Mouse (Mus musculus) cerebellum, adult 11-12 months (tissue): ENCODE measurements around the gene Spata25.
"Not testable (repeated sequence)": the region's sequence is repeated elsewhere in the genome, so short reads cannot be mapped to it uniquely, and the experiment has no call there.

Source experiments
- DNase-seq: peaks from one replicate; pipeline ENCODE4 v3.0.0; 2022

Gene Spata25

GRCm38 (mm10) chr2:164828437-164828836 lies at the start of gene Spata25:
Gene Spata25 (minus strand): TSS chr2:164828537.
- DNase-seq, result no peak

GRCm38 (mm10) chr2:164877376-164878215 lies 49.3 kb upstream of the Spata25 start:
- not testable (repeated sequence) for DNase-seq

GRCm38 (mm10) chr2:164875648-164876047 lies 47.3 kb upstream of the Spata25 start:
- DNase-seq, result not testable (repeated sequence)

DNA sequence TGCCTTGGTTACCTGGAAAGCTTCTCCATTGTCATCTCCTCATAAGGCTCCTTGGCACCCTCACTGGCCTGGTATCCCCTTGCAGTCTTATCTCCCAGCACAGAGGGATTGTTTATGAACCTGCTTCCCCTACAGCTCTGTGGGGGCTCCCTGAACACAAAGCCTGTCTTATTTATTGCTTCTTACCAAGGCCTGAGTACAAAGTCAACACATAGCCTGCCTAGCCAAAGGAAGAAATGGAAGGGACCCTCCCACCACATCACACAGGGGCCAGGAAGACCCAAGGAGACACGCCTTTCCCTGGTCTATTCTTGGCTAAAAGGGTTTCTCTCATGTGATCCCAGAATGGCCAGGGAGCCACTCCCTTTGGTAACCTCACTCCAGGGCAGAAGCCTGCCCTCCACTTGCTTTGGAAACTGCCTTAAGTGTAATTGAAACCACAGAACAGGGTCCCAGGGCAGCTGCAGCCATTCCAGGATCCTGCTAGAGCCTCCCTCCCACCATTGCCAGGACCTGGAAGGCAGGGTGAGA lies 46.0 kb upstream of the Spata25 start:
- DNase-seq, result no peak

- no peak for DNase-seq
Measured at GRCm38 (mm10) chr2:164873621-164874020, 45.3 kb upstream of the Spata25 start.

- DNase-seq, result no peak
Measured at GRCm38 (mm10) chr2:164871602-164872303, 43.4 kb upstream of the Spata25 start.

DNA sequence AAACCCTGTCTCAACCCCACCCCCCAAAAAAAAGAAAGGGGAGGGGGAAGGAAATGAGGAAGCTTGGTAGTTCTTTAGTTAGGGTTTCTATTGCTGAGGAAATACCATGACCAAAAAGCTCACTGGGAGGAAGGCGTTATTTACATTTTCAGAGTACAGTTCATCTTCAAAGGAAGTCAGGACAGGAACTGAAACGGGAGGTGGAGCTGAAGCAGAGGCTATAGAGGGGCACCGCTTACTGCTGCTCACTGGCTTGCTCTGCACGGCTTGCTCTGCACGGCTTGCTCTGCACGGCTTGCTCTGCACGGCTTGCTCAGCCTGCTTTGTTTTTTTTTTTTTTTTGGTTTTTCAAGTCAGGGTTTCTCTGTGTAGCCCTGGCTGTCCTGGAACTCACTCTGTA lies 40.2 kb upstream of the Spata25 start:
- no peak for DNase-seq

- no peak for DNase-seq
Measured at GRCm38 (mm10) chr2:164867566-164867965, 39.2 kb upstream of the Spata25 start.

- no peak for DNase-seq
Measured at GRCm38 (mm10) chr2:164866741-164867551, 38.6 kb upstream of the Spata25 start.

DNA sequence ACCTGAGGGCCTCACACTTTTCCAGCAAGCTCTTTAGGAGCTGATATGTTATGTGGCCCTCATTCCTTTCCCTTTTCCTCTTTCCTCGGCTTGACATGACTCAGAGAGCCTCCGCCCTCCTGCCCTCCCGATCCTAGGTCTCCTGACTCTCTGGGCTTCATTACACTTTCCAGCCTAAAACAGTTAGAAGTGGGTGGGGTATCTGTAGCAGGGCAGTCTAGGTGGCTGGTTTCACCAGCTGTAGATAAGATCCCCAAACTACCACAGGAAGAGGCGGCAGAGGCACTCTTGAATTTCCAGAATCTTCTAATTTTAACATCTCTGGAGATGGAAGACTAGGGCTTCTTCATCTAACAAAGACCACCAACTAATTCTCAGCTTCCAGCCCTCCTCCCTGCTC lies 36.3 kb upstream of the Spata25 start:
- no peak for DNase-seq

- not testable (repeated sequence) for DNase-seq
Measured at GRCm38 (mm10) chr2:164863411-164863810, 35.1 kb upstream of the Spata25 start.

GRCm38 (mm10) chr2:164862179-164862861 lies 34.0 kb upstream of the Spata25 start:
- no peak for DNase-seq

DNA sequence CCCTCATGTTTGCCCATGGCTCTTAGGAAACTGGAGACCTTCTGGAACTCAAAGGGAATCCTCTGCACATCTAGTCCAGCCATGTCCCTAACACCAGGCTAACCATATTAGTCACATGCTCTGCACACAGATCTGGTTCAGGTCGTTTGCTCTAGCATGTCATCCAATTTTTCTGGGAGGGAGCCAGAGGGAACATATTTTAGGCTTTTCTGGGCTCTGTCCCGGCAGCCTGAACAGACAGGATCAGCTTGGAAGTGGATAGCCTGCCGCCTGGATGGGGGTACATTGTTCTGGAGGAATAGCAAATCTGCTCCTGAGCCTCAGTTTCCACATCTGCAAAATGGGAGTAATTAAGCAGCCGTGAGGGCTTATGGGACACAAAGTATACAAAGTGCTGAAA lies 32.8 kb upstream of the Spata25 start:
- DNase-seq, result no peak

GRCm38 (mm10) chr2:164859640-164860432 lies 31.5 kb upstream of the Spata25 start:
- DNase-seq, result no peak

DNA sequence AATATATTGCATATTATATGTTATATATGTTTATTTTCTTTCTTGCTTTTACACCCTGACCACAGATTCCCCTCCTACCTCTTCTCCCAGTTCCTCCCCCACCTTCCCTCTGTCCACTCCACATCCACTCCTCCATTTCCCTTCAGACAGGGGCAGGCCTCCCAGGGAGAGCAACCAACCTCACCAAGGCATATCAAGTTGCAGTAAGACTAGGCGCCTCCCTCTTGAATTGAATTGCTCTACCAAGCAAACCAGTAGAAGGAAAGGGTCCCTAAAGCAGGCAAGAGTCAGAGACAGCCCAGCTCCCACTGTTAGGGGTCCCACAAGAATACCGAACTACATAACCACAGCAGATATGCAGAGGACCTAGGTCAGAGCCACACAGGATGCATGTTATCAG lies 30.8 kb upstream of the Spata25 start:
- DNase-seq, result no peak

- no peak for DNase-seq
Measured at GRCm38 (mm10) chr2:164857842-164858553, 29.7 kb upstream of the Spata25 start.

DNA sequence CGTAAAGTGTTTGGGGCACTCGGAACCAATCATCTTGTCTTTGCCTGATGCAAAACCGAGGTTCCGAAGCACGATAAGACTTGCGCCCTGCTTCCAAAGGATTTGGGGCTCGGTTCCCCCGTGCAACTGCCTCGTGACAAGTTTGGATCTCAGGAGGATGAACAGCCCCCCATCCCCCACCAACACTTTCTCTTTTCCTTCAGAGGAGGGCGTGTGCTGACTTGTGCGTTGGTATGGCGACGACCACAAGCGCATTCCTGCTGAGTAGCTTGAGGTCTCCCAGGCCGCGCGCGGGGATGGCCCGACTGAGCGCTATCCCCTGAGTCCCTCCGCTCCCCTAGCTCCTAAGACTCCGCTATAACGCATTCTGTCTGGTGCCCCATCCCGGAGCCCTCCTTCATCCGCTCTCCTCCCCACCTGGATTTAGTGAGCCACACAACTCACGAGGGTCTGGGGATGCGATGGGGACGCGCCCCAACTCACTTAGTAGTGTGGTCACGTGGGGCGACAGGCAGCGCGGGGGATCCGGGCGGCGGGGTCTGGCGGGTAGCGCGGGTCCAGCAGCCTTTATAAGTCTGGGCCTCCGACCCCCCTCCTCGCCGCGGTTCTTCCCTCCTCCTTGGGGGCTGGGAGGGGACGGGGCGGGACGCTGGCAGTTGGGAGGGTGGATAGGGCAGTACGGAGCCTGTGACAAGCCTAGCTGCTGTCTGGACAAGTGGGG lies 28.9 kb upstream of the Spata25 start, which contains the start of gene Pltp:
Gene Pltp, minus strand, starts transcription at position 611 of the 721 bp plus-strand sequence.
- no peak for DNase-seq

DNA sequence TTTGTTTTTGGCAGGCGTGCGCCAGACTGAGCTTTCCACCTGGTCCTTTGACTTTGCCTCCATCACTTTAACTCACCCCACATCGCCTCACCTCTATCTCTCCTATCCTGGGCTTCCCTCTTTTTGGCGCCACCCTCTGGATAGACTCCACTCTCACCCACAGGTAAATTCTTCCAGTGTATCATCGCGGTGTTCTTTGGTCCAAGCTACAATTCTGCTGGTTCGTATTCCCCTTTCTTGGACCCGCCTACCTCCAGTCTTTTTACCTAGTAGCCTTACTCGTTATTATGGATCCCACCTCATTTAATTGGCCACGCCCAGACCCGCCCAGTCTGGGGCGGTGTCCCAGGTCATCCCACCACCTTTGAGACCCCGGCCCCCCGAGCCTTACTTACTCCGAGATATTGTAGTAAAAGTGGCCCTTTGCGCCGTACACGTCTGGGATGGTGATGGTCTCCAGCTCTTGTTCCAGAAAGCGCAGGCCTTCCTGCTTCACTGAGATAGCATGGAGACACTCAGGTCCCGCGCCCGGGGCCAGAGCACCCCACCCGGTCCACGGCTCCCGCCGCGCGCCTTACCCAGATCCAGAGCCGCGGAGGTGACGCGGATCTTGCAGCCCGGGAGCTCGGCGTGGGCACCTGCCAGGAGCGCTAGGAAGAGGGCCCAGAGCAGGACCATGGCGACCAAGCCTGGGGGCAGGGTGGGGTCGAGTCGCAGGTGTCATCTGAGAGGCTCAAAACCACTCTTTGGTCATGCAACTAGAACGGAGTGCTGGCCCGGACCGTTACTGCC lies 28.2 kb upstream of the Spata25 start:
- DNase-seq, result no peak

DNA sequence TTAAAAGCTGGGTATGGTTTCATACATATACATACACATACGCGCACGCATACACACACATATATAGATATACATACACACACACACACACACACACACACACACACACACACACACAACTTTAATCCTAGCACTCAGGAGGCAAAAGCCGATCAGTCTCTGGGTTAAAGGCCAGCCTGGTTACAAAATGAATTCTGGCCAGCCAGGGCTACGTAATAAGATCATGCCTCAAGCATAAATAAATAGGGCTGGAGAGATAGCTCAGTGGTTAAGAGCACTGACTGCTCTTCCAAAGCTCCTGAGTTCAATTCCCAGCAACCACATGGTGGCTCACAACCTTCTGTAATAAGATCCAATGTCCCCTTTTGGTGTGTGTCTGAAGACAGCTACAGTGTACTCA lies 27.2 kb upstream of the Spata25 start:
- DNase-seq, result not testable (repeated sequence)
